Mouse (Mus musculus): ENCODE data around the gene Gm49403. TPM values are rescaled to one million over a fixed set of nuclear protein-coding genes. Genes with fewer than 3 reads are reported as not detected.

Gm49403 gene
- polyA plus RNA-seq, 1 experiment from 2014 or later: not detected

Small RNA genes within 50 kb of the gene (microRNA-seq; reads per million reads assigned to microRNA genes)
- not detected for gene Mir5136

Other genes with a start within 250 kb of the Gm49403 start
- gene Chrm1, start 220.1 kb upstream of the Gm49403 start, polyA plus RNA-seq (2014; fragmentation: Nextera tagmentation; extraction: Ambion mirVana): 0.30 and 0.35 TPM in 2 replicates
- gene Slc3a2, start 160.6 kb upstream of the Gm49403 start, polyA plus RNA-seq (2014; fragmentation: Nextera tagmentation; extraction: Ambion mirVana): 161 and 174 TPM in 2 replicates
- gene Wdr74, start 148.1 kb upstream of the Gm49403 start, polyA plus RNA-seq (2014; fragmentation: Nextera tagmentation; extraction: Ambion mirVana): 80.7 and 80.8 TPM in 2 replicates
- gene 1700092M07Rik, start 143.2 kb upstream of the Gm49403 start, polyA plus RNA-seq (2014; fragmentation: Nextera tagmentation; extraction: Ambion mirVana): 0.84 and 0.90 TPM in 2 replicates
- gene Stx5a, start 142.5 kb upstream of the Gm49403 start, polyA plus RNA-seq (2014; fragmentation: Nextera tagmentation; extraction: Ambion mirVana): 102 and 103 TPM in 2 replicates
- gene Nxf1, start 126.9 kb upstream of the Gm49403 start, polyA plus RNA-seq (2014; fragmentation: Nextera tagmentation; extraction: Ambion mirVana): 120 and 125 TPM in 2 replicates
- 209 and 273 TPM in 2 replicates for gene Tmem223, start 112.9 kb upstream of the Gm49403 start, polyA plus RNA-seq (2014; fragmentation: Nextera tagmentation; extraction: Ambion mirVana)
- 29.3 and 37.5 TPM in 2 replicates for gene Tmem179b, start 109.5 kb upstream of the Gm49403 start, polyA plus RNA-seq (2014; fragmentation: Nextera tagmentation; extraction: Ambion mirVana)
- 18.7 TPM in 2 replicates for gene Taf6l, start 97.5 kb upstream of the Gm49403 start, polyA plus RNA-seq (2014; fragmentation: Nextera tagmentation; extraction: Ambion mirVana)
- 134 and 145 TPM in 2 replicates for gene Polr2g, start 85.4 kb upstream of the Gm49403 start, polyA plus RNA-seq (2014; fragmentation: Nextera tagmentation; extraction: Ambion mirVana)
- 6.8 and 7.1 TPM in 2 replicates for gene Zbtb3, start 81.4 kb upstream of the Gm49403 start, polyA plus RNA-seq (2014; fragmentation: Nextera tagmentation; extraction: Ambion mirVana)
- 46.9 and 56.1 TPM in 2 replicates for gene Ttc9c, start 64.6 kb upstream of the Gm49403 start, polyA plus RNA-seq (2014; fragmentation: Nextera tagmentation; extraction: Ambion mirVana)
- gene Hnrnpul2, start 63.9 kb upstream of the Gm49403 start, polyA plus RNA-seq (2014; fragmentation: Nextera tagmentation; extraction: Ambion mirVana): 8.0 and 8.4 TPM in 2 replicates
- gene AC129217.1, start 54.2 kb upstream of the Gm49403 start, polyA plus RNA-seq (2014; fragmentation: Nextera tagmentation; extraction: Ambion mirVana): not detected in 2 replicates
- gene Bscl2, start 46.5 kb upstream of the Gm49403 start, polyA plus RNA-seq (2014; fragmentation: Nextera tagmentation; extraction: Ambion mirVana): 79.9 and 89.2 TPM in 2 replicates
- 508 and 520 TPM in 2 replicates for gene Gng3, start 44.7 kb upstream of the Gm49403 start, polyA plus RNA-seq (2014; fragmentation: Nextera tagmentation; extraction: Ambion mirVana)
- 0.82 and 1.1 TPM in 2 replicates for gene Lrrn4cl, start 33.2 kb upstream of the Gm49403 start, polyA plus RNA-seq (2014; fragmentation: Nextera tagmentation; extraction: Ambion mirVana)
- 129 and 131 TPM in 2 replicates for gene Ubxn1, start 12.4 kb upstream of the Gm49403 start, polyA plus RNA-seq (2014; fragmentation: Nextera tagmentation; extraction: Ambion mirVana)
- gene Uqcc3, start 3.0 kb upstream of the Gm49403 start, polyA plus RNA-seq (2014; fragmentation: Nextera tagmentation; extraction: Ambion mirVana): 49.1 and 60.6 TPM in 2 replicates
- 33.0 and 39.9 TPM in 2 replicates for gene Lbhd1, start 198 bp upstream of the Gm49403 start, polyA plus RNA-seq (2014; fragmentation: Nextera tagmentation; extraction: Ambion mirVana)
- 42.7 and 49.2 TPM in 2 replicates for gene 1810009A15Rik, start 4.9 kb downstream of the Gm49403 start, polyA plus RNA-seq (2014; fragmentation: Nextera tagmentation; extraction: Ambion mirVana)
- 2.5 TPM in 1 of 2 replicates, not detected in the other for gene Gm49416, start 5.0 kb downstream of the Gm49403 start, polyA plus RNA-seq (2014; fragmentation: Nextera tagmentation; extraction: Ambion mirVana)
- 26.4 and 28.5 TPM in 2 replicates for gene Ints5, start 9.1 kb downstream of the Gm49403 start, polyA plus RNA-seq (2014; fragmentation: Nextera tagmentation; extraction: Ambion mirVana)
- gene Ganab, start 14.1 kb downstream of the Gm49403 start, polyA plus RNA-seq (2014; fragmentation: Nextera tagmentation; extraction: Ambion mirVana): 76.8 and 84.1 TPM in 2 replicates
- gene B3gat3, start 36.4 kb downstream of the Gm49403 start, polyA plus RNA-seq (2014; fragmentation: Nextera tagmentation; extraction: Ambion mirVana): 81.6 and 83.9 TPM in 2 replicates
- 1.4 and 1.6 TPM in 2 replicates for gene Rom1, start 45.4 kb downstream of the Gm49403 start, polyA plus RNA-seq (2014; fragmentation: Nextera tagmentation; extraction: Ambion mirVana)
- gene Eml3, start 45.6 kb downstream of the Gm49403 start, polyA plus RNA-seq (2014; fragmentation: Nextera tagmentation; extraction: Ambion mirVana): 5.8 and 6.1 TPM in 2 replicates
- gene Mta2, start 57.9 kb downstream of the Gm49403 start, polyA plus RNA-seq (2014; fragmentation: Nextera tagmentation; extraction: Ambion mirVana): 29.3 and 30.3 TPM in 2 replicates
- 20.0 and 23.0 TPM in 2 replicates for gene Tut1, start 69.9 kb downstream of the Gm49403 start, polyA plus RNA-seq (2014; fragmentation: Nextera tagmentation; extraction: Ambion mirVana)
- 308 and 316 TPM in 2 replicates for gene Eef1g, start 83.1 kb downstream of the Gm49403 start, polyA plus RNA-seq (2014; fragmentation: Nextera tagmentation; extraction: Ambion mirVana)
- gene Ahnak, start 105.4 kb downstream of the Gm49403 start, polyA plus RNA-seq (2014; fragmentation: Nextera tagmentation; extraction: Ambion mirVana): 4.5 and 4.9 TPM in 2 replicates
- gene Scgb1a1, start 204.0 kb downstream of the Gm49403 start, polyA plus RNA-seq (2014; fragmentation: Nextera tagmentation; extraction: Ambion mirVana): not detected in 2 replicates

All from hindbrain, embryonic 14.5 days (tissue).